Comparison of ENCODE assay signal across 15 mouse cellular contexts in the genomic region with DNA sequence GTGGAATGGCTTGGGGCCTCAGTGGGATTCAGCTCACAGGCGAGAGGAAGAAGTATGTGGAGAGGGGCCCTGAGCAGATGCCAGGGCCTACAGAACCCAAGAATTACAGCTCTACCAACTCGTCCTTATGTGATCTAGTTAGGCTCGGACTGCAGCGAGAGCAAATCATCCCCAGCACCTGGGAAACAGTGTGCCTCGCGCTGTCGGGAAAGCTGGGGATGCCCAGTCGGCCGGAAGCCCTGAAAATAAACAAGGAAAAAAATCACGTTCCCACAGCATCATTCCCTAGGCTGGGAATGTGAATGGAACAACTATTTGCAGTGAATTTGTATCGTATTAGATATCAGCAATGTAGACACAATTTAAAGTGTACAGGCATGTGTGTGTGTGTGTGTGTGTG.
"Had no signal": no experiment of that assay in that cellular context is flagged by ENCODE, and none has a peak within 500 bp of the region (broad histone marks: within the 10 kb centered on the region; RNA-seq: fewer than 3 reads in every experiment).

No protein-coding gene starts in this region.

- DNase-seq: lung, embryonic 14.5 days; midbrain, embryonic 14.5 days; retina, postnatal 1 day; right cerebral cortex, adult 18-20 months; thymus, adult 18-20 months; thymus, postnatal 14 days; thymus, postnatal 36 days had no signal

- H3K4me1 ChIP-seq: limb, embryonic 15.5 days; liver, embryonic 12.5 days; neural tube, embryonic 15.5 days had no signal

- H3K4me3 ChIP-seq: limb, embryonic 15.5 days; liver, embryonic 12.5 days; midbrain, embryonic 10.5 days; midbrain, embryonic 12.5 days; myocyte; neural tube, embryonic 13.5 days; neural tube, embryonic 15.5 days; stomach, embryonic 15.5 days had no signal
